Mouse (Mus musculus): ENCODE measurements at regions not wholly inside any gene's neighbourhood (a gene's known extent, or its start where the extent isn't known, plus 50 kb on each side); places are given as distances from the start of the nearest gene placed in this dataset.

GRCm38 (mm10) chr2:8214751-8215150 lies 705.4 kb upstream of the Celf2 start:
- in situ Hi-C loops (cut with MboI, MseI), result loop anchor here (5.0 kb wide), 1 partner anchor 52 kb away; no protein-coding TSS in a partner anchor

Data from regulatory T cell (primary cell).